Mouse (Mus musculus) ovary, adult 18-20 months (tissue): Measurements from ENCODE around the gene Nek9.

Experiments used
- DNase-seq: peaks from one replicate; pipeline ENCODE4 v3.0.0; 2022; ENCODE audit warnings: low spot score, mixed read lengths

Nek9 gene

GRCm38 (mm10) chr12:85263190-85263589 is 76.0 kb downstream of the Nek9 start:
- DNase-seq: no peak

- DNase-seq: no peak
Measured at GRCm38 (mm10) chr12:85262489-85262888, 76.7 kb downstream of the Nek9 start.

- no peak for DNase-seq
Measured at GRCm38 (mm10) chr12:85257008-85257639, 82.0 kb downstream of the Nek9 start.

GRCm38 (mm10) chr12:85256074-85256751 is 82.9 kb downstream of the Nek9 start:
- no peak for DNase-seq

- DNase-seq: no peak
Measured at GRCm38 (mm10) chr12:85252083-85252482, 87.1 kb downstream of the Nek9 start.
